Mouse (Mus musculus): ENCODE measurements around the gene Lrrtm3.

GRCm38 (mm10) chr10:63947266-63947665 lies 142.8 kb downstream of the Lrrtm3 start:
- no peak for TF ChIP-seq CTCF (IDR thresholded peaks at IDR 0.05)
- TF ChIP-seq EP300 (IDR thresholded peaks at IDR 0.05) = no peak
